Mouse (Mus musculus) heart, adult 2 months (tissue): ENCODE measurements at regions not wholly inside any gene's neighbourhood (a gene's known extent, or its start where the extent isn't known, plus 50 kb on each side); places are given as distances from the start of the nearest gene placed in this dataset.

ENCODE experiments used
- DNase-seq, 2 experiments: peaks; one replicate each; pipeline ENCODE4 v3.0.0; 2021
- H3K27ac ChIP-seq: fragments of 200-600 bp; 2 replicates; pipeline ENCODE4 v1.8.1; 2022
- H3K27me3 ChIP-seq: fragments of 200-500 bp; 2 replicates; pipeline ENCODE4 v1.6.1; 2012; ENCODE audit warnings: mild to moderate bottlenecking, low read length, inconsistent platforms, mixed read lengths; ENCODE audit not compliant: control insufficient read depth, insufficient read depth
- H3K36me3 ChIP-seq: fragments of 200-500 bp; 2 replicates; pipeline ENCODE4 v1.6.1; 2012; ENCODE audit warnings: low read length, inconsistent platforms; ENCODE audit not compliant: control insufficient read depth, insufficient read depth
- H3K4me1 ChIP-seq: fragments of 200-500 bp; 2 replicates; pipeline ENCODE4 v1.6.1; 2011; ENCODE audit warnings: low read length; ENCODE audit not compliant: control insufficient read depth, insufficient read depth
- H3K4me3 ChIP-seq: fragments of 200-600 bp; 2 replicates; pipeline ENCODE4 v1.8.1; 2022
- H3K79me2 ChIP-seq: fragments of 200-500 bp; replicated peaks from 2 replicates; pipeline ENCODE4 v1.6.1; 2012; ENCODE audit warnings: mild to moderate bottlenecking, inconsistent platforms, low read length, moderate library complexity, mixed read lengths; ENCODE audit not compliant: control insufficient read depth, insufficient read depth
- H3K9ac ChIP-seq: fragments of 200-500 bp; 2 replicates; pipeline ENCODE4 v1.6.1; 2012; ENCODE audit warnings: low read depth, mild to moderate bottlenecking, control low read depth, inconsistent platforms, low read length, mixed read lengths
- CTCF ChIP-seq: fragments of 200-600 bp; IDR thresholded peaks from 2 replicates; pipeline ENCODE4 v1.8.1; 2022; ENCODE audit warnings: antibody characterized with exemption, mild to moderate bottlenecking, moderate library complexity
- EP300 ChIP-seq: fragments of 200-500 bp; IDR thresholded peaks from 2 replicates; pipeline ENCODE4 v1.6.1; 2011; ENCODE audit warnings: low read depth, low read length, control low read depth; ENCODE audit not compliant: insufficient read depth
- POLR2A ChIP-seq: fragments of 200-500 bp; IDR thresholded peaks from 2 replicates; pipeline ENCODE4 v1.6.1; 2011; ENCODE audit warnings: mild to moderate bottlenecking, low read depth, low read length, control low read depth; ENCODE audit not compliant: insufficient read depth
- WGBS: fragments of 180-500 bp; shearing (Covaris S2); methylation state at CpG from one replicate; pipeline ENCODE4 v1.1.7; 2018; 5-methylcytosine and 5-hydroxymethylcytosine counted together
- intact Hi-C: fragments of 180-260 bp; cut with DNase I; formaldehyde crosslinking; loops from one replicate; pipeline ENCODE4 v1.15.1; 2025

GRCm38 (mm10) chr1:23202511-23203435 is 100.7 kb upstream of the 4933415F23Rik start:
- H3K9ac ChIP-seq: no peak overlapping the region
- no peak overlapping the region for H3K4me3 ChIP-seq
- H3K36me3 ChIP-seq: peaks cover 18% of the 10 kb centered on the region
- H3K4me1 ChIP-seq: peaks cover 6% of the 10 kb centered on the region
- no peaks in the 10 kb centered on the region for H3K79me2 ChIP-seq
- H3K27me3 ChIP-seq: no peaks in the 10 kb centered on the region
- WGBS: 34% methylated on average over 5 of the region's 5 CpGs
- intact Hi-C loops: loop anchor here (2.0 to 5.0 kb wide), 3 partner anchors 35 to 120 kb away; no protein-coding TSS in a partner anchor
- no peak for TF ChIP-seq CTCF
- TF ChIP-seq POLR2A: peak; percentile 21; the same call in 1 of the 2 replicates
- H3K27ac ChIP-seq: peak overlapping the region; percentile 77
- peak; percentile 22 to 23 for DNase-seq

GRCm38 (mm10) chr1:23200460-23200859 is 98.4 kb upstream of the 4933415F23Rik start:
- no peaks in the 10 kb centered on the region for H3K27me3 ChIP-seq
- peak in 1 of 2 experiments; percentile 27 for DNase-seq
- H3K4me3 ChIP-seq: no peak overlapping the region
- H3K4me1 ChIP-seq: peaks cover 6% of the 10 kb centered on the region
- no peak overlapping the region for H3K9ac ChIP-seq
- no peaks in the 10 kb centered on the region for H3K79me2 ChIP-seq
- TF ChIP-seq CTCF (no peak), POLR2A (0 out of 2 replicates have a peak, but pooled peaks have one; percentile 27), EP300 (0 out of 2 replicates have a peak, but pooled peaks have one; percentile 31)
- peak overlapping the region; percentile 75 for H3K27ac ChIP-seq
- peaks cover 18% of the 10 kb centered on the region for H3K36me3 ChIP-seq
- intact Hi-C loops: loop anchor here (1.0 to 5.0 kb wide), 4 partner anchors 16 to 91 kb away; no protein-coding TSS in a partner anchor
- 47% methylated on average over 4 of the region's 4 CpGs for WGBS

DNA sequence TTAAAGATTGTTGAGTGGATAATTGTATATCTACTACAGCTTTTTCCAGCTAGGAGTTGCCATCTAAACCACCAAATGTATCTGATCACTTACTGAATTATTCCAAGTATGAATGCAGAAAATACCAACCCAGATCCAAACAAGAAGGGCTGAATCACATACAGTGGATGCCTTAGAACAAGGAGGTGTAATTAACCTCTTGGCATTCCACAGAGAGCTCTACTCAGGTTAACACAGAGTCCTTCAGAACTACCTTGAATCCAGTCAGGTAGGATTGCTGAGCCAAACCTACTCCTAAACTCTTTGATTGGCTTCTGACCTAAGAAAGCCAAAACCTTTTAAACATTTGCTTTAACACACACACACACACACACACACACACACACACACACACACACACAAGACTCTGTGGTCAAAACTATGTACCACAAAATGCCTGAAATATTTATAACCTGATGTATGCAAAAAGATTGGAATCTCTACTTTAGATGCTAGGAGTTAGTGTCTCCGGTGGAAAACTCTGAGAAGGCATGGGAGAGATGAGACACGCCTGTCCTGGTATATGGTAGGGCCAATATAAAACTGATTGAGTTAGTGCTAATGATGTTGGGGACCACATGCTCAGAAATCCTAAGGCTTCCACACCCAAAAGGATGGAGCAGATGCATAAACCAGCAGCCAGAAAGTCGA is 88.4 kb upstream of the 4933415F23Rik start:
- no peak overlapping the region for H3K4me3 ChIP-seq
- peaks cover 5% of the 10 kb centered on the region for H3K36me3 ChIP-seq
- H3K27ac ChIP-seq: no peak overlapping the region
- H3K9ac ChIP-seq: no peak overlapping the region
- intact Hi-C loops: no loop called here
- TF ChIP-seq POLR2A (no peak), EP300 (no peak), CTCF (no peak)
- 86% methylated on average over 3 of the region's 3 CpGs for WGBS
- no peak for DNase-seq
- no peaks in the 10 kb centered on the region for H3K79me2 ChIP-seq
- peaks cover 2% of the 10 kb centered on the region for H3K4me1 ChIP-seq
- no peaks in the 10 kb centered on the region for H3K27me3 ChIP-seq

GRCm38 (mm10) chr1:23189790-23190189 is 87.7 kb upstream of the 4933415F23Rik start:
- H3K4me1 ChIP-seq: peaks cover 2% of the 10 kb centered on the region
- no peak overlapping the region for H3K4me3 ChIP-seq
- no peak for DNase-seq
- peaks cover 5% of the 10 kb centered on the region for H3K36me3 ChIP-seq
- H3K79me2 ChIP-seq: no peaks in the 10 kb centered on the region
- no peak for TF ChIP-seq CTCF
- no peak for TF ChIP-seq POLR2A
- TF ChIP-seq EP300: no peak
- no peak overlapping the region for H3K27ac ChIP-seq
- 91% methylated on average over 4 of the region's 4 CpGs for WGBS
- H3K27me3 ChIP-seq: no peaks in the 10 kb centered on the region
- no peak overlapping the region for H3K9ac ChIP-seq
- intact Hi-C loops: loop anchor here (5.0 to 10.0 kb wide), 4 partner anchors 68 to 195 kb away; no protein-coding TSS in a partner anchor

DNA sequence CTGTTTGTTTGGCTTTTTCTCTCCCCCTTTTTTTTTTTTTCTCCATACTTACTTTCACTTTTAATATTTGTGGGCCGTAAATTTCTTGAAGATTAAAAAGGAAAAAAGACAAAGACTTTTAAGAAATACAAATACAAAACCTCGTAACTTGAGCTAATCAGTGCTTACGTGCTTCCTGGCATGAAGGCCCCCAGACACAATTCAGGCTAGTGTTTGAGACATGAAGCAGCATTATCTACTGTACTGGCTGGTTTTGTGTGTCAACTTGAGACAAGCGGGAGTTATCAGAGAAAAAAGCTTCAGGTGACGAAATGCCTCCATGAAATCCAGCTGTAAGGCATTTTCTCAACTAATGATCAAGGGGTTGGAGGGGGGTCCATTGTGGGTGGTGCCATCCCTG is 86.2 kb upstream of the 4933415F23Rik start:
- intact Hi-C loops: loop anchor here (5.0 to 10.0 kb wide), 4 partner anchors 69 to 197 kb away; no protein-coding TSS in a partner anchor
- peak in 1 of 2 experiments; percentile 26 for DNase-seq
- 12% methylated on average over 5 of the region's 5 CpGs for WGBS
- Histone ChIP-seq H3K27ac (peak overlapping the region; percentile 78), H3K9ac (peak overlapping the region; percentile 56), H3K4me3 (peak overlapping the region; percentile 5; the same call in 1 of the 2 replicates), H3K4me1 (peaks cover 4% of the 10 kb centered on the region), H3K79me2 (no peaks in the 10 kb centered on the region), H3K27me3 (no peaks in the 10 kb centered on the region), H3K36me3 (peaks cover 5% of the 10 kb centered on the region)
- TF ChIP-seq POLR2A: no peak
- no peak for TF ChIP-seq CTCF
- no peak for TF ChIP-seq EP300
